Mouse (Mus musculus) urinary bladder, adult 2 months (tissue): ENCODE measurements at regions not wholly inside any gene's neighbourhood (a gene's known extent, or its start where the extent isn't known, plus 50 kb on each side); places are given as distances from the start of the nearest gene placed in this dataset.
"Not testable (repeated sequence)": the region's sequence is repeated elsewhere in the genome, so short reads cannot be mapped to it uniquely, and the experiment has no call there.

ENCODE experiments used
- DNase-seq: peaks from one replicate; pipeline ENCODE4 v3.0.0; 2022; ENCODE audit warnings: low spot score

GRCm38 (mm10) chr6:31898609-31899008, 151.4 kb upstream of the 1700012A03Rik start:
- no peak for DNase-seq

- DNase-seq, result no peak
Observed at GRCm38 (mm10) chr6:31897001-31897400, 153.0 kb upstream of the 1700012A03Rik start.

GRCm38 (mm10) chr6:31895835-31896234, 154.2 kb upstream of the 1700012A03Rik start:
- no peak for DNase-seq

GRCm38 (mm10) chr6:31886931-31887330, 163.1 kb upstream of the 1700012A03Rik start:
- DNase-seq, result no peak

- DNase-seq, result not testable (repeated sequence)
Observed at GRCm38 (mm10) chr6:31885196-31885595, 164.8 kb upstream of the 1700012A03Rik start.

- DNase-seq, result no peak
Observed at GRCm38 (mm10) chr6:31883726-31884125, 166.3 kb upstream of the 1700012A03Rik start.

- no peak for DNase-seq
Observed at GRCm38 (mm10) chr6:31874616-31875015, 175.4 kb upstream of the 1700012A03Rik start.

GRCm38 (mm10) chr6:31873911-31874310, 176.1 kb upstream of the 1700012A03Rik start:
- no peak for DNase-seq

- DNase-seq, result no peak
Observed at GRCm38 (mm10) chr6:31871766-31872165, 178.3 kb upstream of the 1700012A03Rik start.

- DNase-seq, result no peak
Observed at GRCm38 (mm10) chr6:31861996-31862395, 188.1 kb upstream of the 1700012A03Rik start.

- no peak for DNase-seq
Observed at GRCm38 (mm10) chr6:31859621-31860020, 190.4 kb upstream of the 1700012A03Rik start.

- DNase-seq, result no peak
Observed at GRCm38 (mm10) chr6:31854261-31854660, 195.8 kb upstream of the 1700012A03Rik start.

- no peak for DNase-seq
Observed at GRCm38 (mm10) chr6:31846319-31846718, 203.7 kb upstream of the 1700012A03Rik start.

- DNase-seq, result no peak
Observed at GRCm38 (mm10) chr6:31845671-31846070, 204.4 kb upstream of the 1700012A03Rik start.

- no peak for DNase-seq
Observed at GRCm38 (mm10) chr6:31840621-31841020, 209.4 kb upstream of the 1700012A03Rik start.

- DNase-seq, result no peak
Observed at GRCm38 (mm10) chr6:31838588-31838987, 211.5 kb upstream of the 1700012A03Rik start.

GRCm38 (mm10) chr6:31835795-31836194, 214.3 kb upstream of the 1700012A03Rik start:
- no peak for DNase-seq

- DNase-seq, result no peak
Observed at GRCm38 (mm10) chr6:31834503-31834902, 215.5 kb upstream of the 1700012A03Rik start.

- DNase-seq, result no peak
Observed at GRCm38 (mm10) chr6:31830610-31831009, 219.4 kb upstream of the 1700012A03Rik start.

- no peak for DNase-seq
Observed at GRCm38 (mm10) chr6:31823616-31824015, 226.4 kb upstream of the 1700012A03Rik start.

- DNase-seq, result no peak
Observed at GRCm38 (mm10) chr6:31822186-31823085, 227.6 kb upstream of the 1700012A03Rik start.

- DNase-seq, result no peak
Observed at GRCm38 (mm10) chr6:31821621-31822020, 228.4 kb upstream of the 1700012A03Rik start.

GRCm38 (mm10) chr6:31817640-31818039, 232.4 kb upstream of the 1700012A03Rik start:
- DNase-seq, result no peak
